8 mouse cellular contexts compared by ENCODE assay signal in genomic region chr1:74332241-74332763, GRCm38 (mm10). TPM values are rescaled to one million over a fixed set of nuclear protein-coding genes. Genes with fewer than 3 reads are reported as not detected.
DNase-seq lines count a peak whose midpoint lies in the region; ATAC-seq and TF ChIP-seq lines count a peak whose summit lies in the region.

No protein-coding gene starts in this region.

- 0 out of 2 replicates have a peak, but pooled peaks cover 3% of the 10 kb centered on the region for H3K27me3 ChIP-seq in forebrain, embryonic 10.5 days (ENCODE audit: poor library complexity, severe bottlenecking)
- H3K27me3 ChIP-seq in heart, embryonic 15.5 days, result no peaks in the 10 kb centered on the region
- no peaks in the 10 kb centered on the region for H3K27me3 ChIP-seq in liver, embryonic 14.5 days (ENCODE audit: control insufficient read depth, insufficient read depth, low read length)
- H3K27me3 ChIP-seq in neural tube, embryonic 11.5 days (ENCODE audit: control insufficient read depth, insufficient read depth, low read length), result no peaks in the 10 kb centered on the region
- no peaks in the 10 kb centered on the region for H3K27me3 ChIP-seq in stomach, postnatal 0 days (ENCODE audit: control insufficient read depth, insufficient read depth, low read length)

- peaks cover 51% of the 10 kb centered on the region for H3K4me1 ChIP-seq in forebrain, embryonic 10.5 days
- peaks cover 55% of the 10 kb centered on the region for H3K4me1 ChIP-seq in heart, embryonic 15.5 days (replicated peaks)
- peaks cover 18 to 24% of the 10 kb centered on the region in 2 experiments for H3K4me1 ChIP-seq in liver, embryonic 14.5 days (replicated peaks; ENCODE audit: control insufficient read depth in 2 of 2, insufficient read depth in 2 of 2, low read length in 1 of 2)
- H3K4me1 ChIP-seq in neural tube, embryonic 11.5 days (ENCODE audit: control insufficient read depth, insufficient read depth, low read length), result peaks cover 7% of the 10 kb centered on the region
- no peaks in the 10 kb centered on the region for H3K4me1 ChIP-seq in stomach, postnatal 0 days (replicated peaks; ENCODE audit: control insufficient read depth, insufficient read depth)

- peak overlapping the region; percentile 56 for H3K9ac ChIP-seq in heart, embryonic 15.5 days
- peak overlapping the region; percentile 27; the same call in 1 of the 2 replicates for H3K9ac ChIP-seq in liver, embryonic 14.5 days (replicated peaks)
- H3K9ac ChIP-seq in neural tube, embryonic 11.5 days (ENCODE audit: low read length), result peak overlapping the region; percentile 57
- peak overlapping the region; percentile 47; the same call in 1 of the 2 replicates for H3K9ac ChIP-seq in stomach, postnatal 0 days (ENCODE audit: low read length)

- peak overlapping the region; percentile 74 for H3K4me2 ChIP-seq in heart, embryonic 15.5 days
- H3K4me2 ChIP-seq in liver, embryonic 14.5 days (ENCODE audit: low read depth), result peak overlapping the region; percentile 79
- H3K4me2 ChIP-seq in neural tube, embryonic 11.5 days (ENCODE audit: low read depth), result peak overlapping the region; percentile 66
- peak overlapping the region; percentile 73 for H3K4me2 ChIP-seq in stomach, postnatal 0 days (replicated peaks; ENCODE audit: low read depth)

- peak overlapping the region; percentile 60 for H3K4me3 ChIP-seq in forebrain, embryonic 10.5 days
- peak overlapping the region; percentile 56 for H3K4me3 ChIP-seq in heart, embryonic 15.5 days
- H3K4me3 ChIP-seq in liver, embryonic 14.5 days (ENCODE audit: insufficient read depth in 1 of 2, low read depth in 2 of 2, low read length in 2 of 2), result peak overlapping the region; percentile 25 to 56
- H3K4me3 ChIP-seq in neural tube, embryonic 11.5 days (ENCODE audit: low read depth, low read length), result peak overlapping the region; percentile 36
- peak overlapping the region; percentile 51 for H3K4me3 ChIP-seq in stomach, postnatal 0 days (ENCODE audit: low read depth, low read length)

- H3K27ac ChIP-seq in forebrain, embryonic 10.5 days, result peak overlapping the region; percentile 86
- H3K27ac ChIP-seq in heart, embryonic 15.5 days, result peak overlapping the region; percentile 87
- H3K27ac ChIP-seq in liver, embryonic 14.5 days, result no peak overlapping the region; the same call in 1 of the 2 replicates
- H3K27ac ChIP-seq in neural tube, embryonic 11.5 days (ENCODE audit: low read depth, low read length), result 0 out of 2 replicates have a peak overlapping the region, but pooled peaks have one; percentile 4
- H3K27ac ChIP-seq in stomach, postnatal 0 days (replicated peaks), result peak overlapping the region; percentile 73

- WGBS in forebrain, embryonic 10.5 days, result under 1% methylated on average over 36 of the region's 36 CpGs
- under 1% methylated on average over 36 of the region's 36 CpGs for WGBS in heart, embryonic 15.5 days
- under 1% methylated on average over 36 of the region's 36 CpGs for WGBS in liver, embryonic 14.5 days (ENCODE audit: insufficient replicate concordance)
- WGBS in neural tube, embryonic 11.5 days, result under 1% methylated on average over 36 of the region's 36 CpGs
- WGBS in stomach, postnatal 0 days, result 0% methylated on average over 36 of the region's 36 CpGs

- ATAC-seq in heart, embryonic 15.5 days (replicated peaks; ENCODE audit: insufficient number of reproducible peaks, insufficient read depth, low FRiP score, low read depth), result peak; percentile 95
- peak; percentile 94 for ATAC-seq in liver, embryonic 14.5 days (ENCODE audit: insufficient read depth)
- ATAC-seq in neural tube, embryonic 11.5 days (ENCODE audit: insufficient read depth, low FRiP score, low TSS enrichment), result peak; percentile 94
- peak; percentile 92 for ATAC-seq in stomach, postnatal 0 days (ENCODE audit: low FRiP score, low TSS enrichment)

- H3K9me3 ChIP-seq in forebrain, embryonic 10.5 days, result no peaks in the 10 kb centered on the region
- no peaks in the 10 kb centered on the region for H3K9me3 ChIP-seq in heart, embryonic 15.5 days (replicated peaks)
- H3K9me3 ChIP-seq in liver, embryonic 14.5 days (ENCODE audit: control insufficient read depth, low read length), result no peaks in the 10 kb centered on the region
- H3K9me3 ChIP-seq in neural tube, embryonic 11.5 days (ENCODE audit: control insufficient read depth, low read length), result no peaks in the 10 kb centered on the region
- no peaks in the 10 kb centered on the region for H3K9me3 ChIP-seq in stomach, postnatal 0 days (ENCODE audit: control insufficient read depth, low read length)

- peak; percentile 79 to 85 for DNase-seq in CD8-positive naive resting alpha-beta T cell, adult 2 months (ENCODE audit: low read depth in 2 of 2, low spot score in 2 of 2)
- DNase-seq in c-Kit-positive CD71-negative TER-119-negative erythroid progenitor cells, embryonic 14.5 days (ENCODE audit: low read depth), result peak; percentile 95
- DNase-seq in forebrain, embryonic 10.5 days (ENCODE audit: extremely low spot score, low spot score), result peak; percentile 93
- peak; percentile 98 for DNase-seq in kidney, postnatal 25 days
- DNase-seq in liver, embryonic 14.5 days (ENCODE audit: low read depth in 3 of 3, low spot score in 3 of 3), result peak; percentile 87 to 88 (median 88)
- DNase-seq in neural tube, embryonic 11.5 days (ENCODE audit: low spot score), result peak; percentile 98
- peak; percentile 97 for DNase-seq in stomach, postnatal 0 days (ENCODE audit: low spot score)

- peak; percentile 64 for TF ChIP-seq CTCF in liver, embryonic 14.5 days (IDR thresholded peaks at IDR 0.05; ENCODE audit: low read depth)
- TF ChIP-seq CTCF in stomach, postnatal 0 days (IDR thresholded peaks at IDR 0.05; ENCODE audit: low read depth), result peak; percentile 72

- H3K36me3 ChIP-seq in forebrain, embryonic 10.5 days (replicated peaks), result 0 out of 2 replicates have a peak, but pooled peaks cover 4% of the 10 kb centered on the region
- no peaks in the 10 kb centered on the region for H3K36me3 ChIP-seq in heart, embryonic 15.5 days
- H3K36me3 ChIP-seq in liver, embryonic 14.5 days (replicated peaks; ENCODE audit: control insufficient read depth, insufficient read depth, low read depth), result no peaks in the 10 kb centered on the region
- no peaks in the 10 kb centered on the region for H3K36me3 ChIP-seq in neural tube, embryonic 11.5 days (ENCODE audit: control insufficient read depth, insufficient read depth, low read length)
- no peaks in the 10 kb centered on the region for H3K36me3 ChIP-seq in stomach, postnatal 0 days (ENCODE audit: control insufficient read depth, insufficient read depth, low read length)

- no peak for TF ChIP-seq EP300 in liver, embryonic 14.5 days (IDR thresholded peaks at IDR 0.05; ENCODE audit: low read depth)
- no peak for TF ChIP-seq EP300 in stomach, postnatal 0 days (optimal IDR thresholded peaks at IDR 0.05)

RNA-seq across cellular contexts. Expression of gene Tmbim1, which starts 26.9 kb away (rescaled TPM):
- polyA plus RNA-seq in forebrain, embryonic 10.5 days (2016; fragmentation: Nextera tagmentation; extraction: Ambion mirVana), result 8.1 and 8.3 TPM in 2 replicates
- 44.9 and 48.1 TPM in 2 replicates for polyA plus RNA-seq in heart, embryonic 15.5 days (2015; fragmentation: Nextera tagmentation; extraction: Ambion mirVana)
- 6.7 and 10.5 TPM in 2 replicates for polyA plus RNA-seq in liver, embryonic 14.5 days (2012; rRNA removed)
- 10.1 and 11.7 TPM in 2 replicates for polyA plus RNA-seq in liver, embryonic 14.5 days (2014; fragmentation: Nextera tagmentation; extraction: Ambion mirVana)
- polyA plus RNA-seq in neural tube, embryonic 11.5 days (2014; fragmentation: Nextera tagmentation; extraction: Ambion mirVana), result 8.3 and 8.5 TPM in 2 replicates
- polyA plus RNA-seq in stomach, postnatal 0 days (2015; fragmentation: Nextera tagmentation; extraction: Ambion mirVana), result 109 and 118 TPM in 2 replicates

RNA-seq across cellular contexts. Expression of gene Catip, which starts 29.6 kb away (rescaled TPM):
- 0.12 and 0.34 TPM in 2 replicates for polyA plus RNA-seq in forebrain, embryonic 10.5 days (2016; fragmentation: Nextera tagmentation; extraction: Ambion mirVana)
- 0.38 and 0.39 TPM in 2 replicates for polyA plus RNA-seq in heart, embryonic 15.5 days (2015; fragmentation: Nextera tagmentation; extraction: Ambion mirVana)
- polyA plus RNA-seq in liver, embryonic 14.5 days (2012; rRNA removed), result 0.05 and 0.10 TPM in 2 replicates
- not detected in 2 replicates for polyA plus RNA-seq in liver, embryonic 14.5 days (2014; fragmentation: Nextera tagmentation; extraction: Ambion mirVana)
- polyA plus RNA-seq in neural tube, embryonic 11.5 days (2014; fragmentation: Nextera tagmentation; extraction: Ambion mirVana), result 0.20 and 0.26 TPM in 2 replicates
- polyA plus RNA-seq in stomach, postnatal 0 days (2015; fragmentation: Nextera tagmentation; extraction: Ambion mirVana), result 0.50 and 0.73 TPM in 2 replicates

RNA-seq across cellular contexts. Expression of gene Slc11a1, which starts 42.7 kb away (rescaled TPM):
- 2.7 and 2.9 TPM in 2 replicates for polyA plus RNA-seq in forebrain, embryonic 10.5 days (2016; fragmentation: Nextera tagmentation; extraction: Ambion mirVana)
- polyA plus RNA-seq in heart, embryonic 15.5 days (2015; fragmentation: Nextera tagmentation; extraction: Ambion mirVana), result 3.6 and 5.4 TPM in 2 replicates
- polyA plus RNA-seq in liver, embryonic 14.5 days (2012; rRNA removed), result 9.2 and 13.7 TPM in 2 replicates
- 8.3 and 8.7 TPM in 2 replicates for polyA plus RNA-seq in liver, embryonic 14.5 days (2014; fragmentation: Nextera tagmentation; extraction: Ambion mirVana)
- polyA plus RNA-seq in neural tube, embryonic 11.5 days (2014; fragmentation: Nextera tagmentation; extraction: Ambion mirVana), result 1.9 and 2.3 TPM in 2 replicates
- 3.0 and 3.8 TPM in 2 replicates for polyA plus RNA-seq in stomach, postnatal 0 days (2015; fragmentation: Nextera tagmentation; extraction: Ambion mirVana)

RNA-seq across cellular contexts. Expression of gene Pnkd, which starts 47.6 kb away (rescaled TPM):
- 99.7 and 101 TPM in 2 replicates for polyA plus RNA-seq in forebrain, embryonic 10.5 days (2016; fragmentation: Nextera tagmentation; extraction: Ambion mirVana)
- polyA plus RNA-seq in heart, embryonic 15.5 days (2015; fragmentation: Nextera tagmentation; extraction: Ambion mirVana), result 276 and 288 TPM in 2 replicates
- 16.8 and 17.8 TPM in 2 replicates for polyA plus RNA-seq in liver, embryonic 14.5 days (2012; rRNA removed)
- polyA plus RNA-seq in liver, embryonic 14.5 days (2014; fragmentation: Nextera tagmentation; extraction: Ambion mirVana), result 42.1 and 42.6 TPM in 2 replicates
- 104 and 107 TPM in 2 replicates for polyA plus RNA-seq in neural tube, embryonic 11.5 days (2014; fragmentation: Nextera tagmentation; extraction: Ambion mirVana)
- 84.8 and 88.2 TPM in 2 replicates for polyA plus RNA-seq in stomach, postnatal 0 days (2015; fragmentation: Nextera tagmentation; extraction: Ambion mirVana)

RNA-seq across cellular contexts. Expression of gene Aamp, which starts 47.8 kb away (rescaled TPM):
- 245 and 246 TPM in 2 replicates for polyA plus RNA-seq in forebrain, embryonic 10.5 days (2016; fragmentation: Nextera tagmentation; extraction: Ambion mirVana)
- polyA plus RNA-seq in heart, embryonic 15.5 days (2015; fragmentation: Nextera tagmentation; extraction: Ambion mirVana), result 168 and 209 TPM in 2 replicates
- 47.3 and 55.8 TPM in 2 replicates for polyA plus RNA-seq in liver, embryonic 14.5 days (2012; rRNA removed)
- 84.4 and 89.0 TPM in 2 replicates for polyA plus RNA-seq in liver, embryonic 14.5 days (2014; fragmentation: Nextera tagmentation; extraction: Ambion mirVana)
- polyA plus RNA-seq in neural tube, embryonic 11.5 days (2014; fragmentation: Nextera tagmentation; extraction: Ambion mirVana), result 195 and 215 TPM in 2 replicates
- 154 and 157 TPM in 2 replicates for polyA plus RNA-seq in stomach, postnatal 0 days (2015; fragmentation: Nextera tagmentation; extraction: Ambion mirVana)
